Comparison of ENCODE assay signal across 21 mouse cellular contexts in genomic region chr17:90624591-90625266, GRCm38 (mm10).
A peak's percentile ranks its signal among the peaks of the same experiment; 100 is the strongest.
DNase-seq lines count a peak whose midpoint lies in the region; ATAC-seq lines count a peak whose summit lies in the region.
"Had no signal": no experiment of that assay in that cellular context is flagged by ENCODE, and none has a peak within 500 bp of the region (broad histone marks: within the 10 kb centered on the region; RNA-seq: fewer than 3 reads in every experiment).

No protein-coding gene starts in this region.

- no peak overlapping the region for H3K27ac ChIP-seq in forebrain, embryonic 11.5 days (ENCODE audit: low read depth, low read length)
- H3K27ac ChIP-seq in forebrain, embryonic 10.5 days = no peak overlapping the region
- no peak overlapping the region for H3K27ac ChIP-seq in midbrain, embryonic 13.5 days
- no peak overlapping the region for H3K27ac ChIP-seq in midbrain, embryonic 16.5 days (ENCODE audit: low read length)
- H3K27ac ChIP-seq in hindbrain, embryonic 14.5 days = no peak overlapping the region
- H3K27ac ChIP-seq: embryonic facial prominence, embryonic 12.5 days; heart, adult 2 months; heart, embryonic 15.5 days; liver, embryonic 14.5 days; lung, embryonic 15.5 days had no signal

- H3K4me3 ChIP-seq in forebrain, embryonic 11.5 days (ENCODE audit: low read depth, low read length) = no peak overlapping the region
- H3K4me3 ChIP-seq in forebrain, embryonic 10.5 days = no peak overlapping the region
- no peak overlapping the region for H3K4me3 ChIP-seq in midbrain, embryonic 13.5 days (replicated peaks)
- no peak overlapping the region for H3K4me3 ChIP-seq in midbrain, embryonic 16.5 days (ENCODE audit: low read depth, low read length)
- no peak overlapping the region for H3K4me3 ChIP-seq in hindbrain, embryonic 14.5 days (replicated peaks; ENCODE audit: low read length)
- H3K4me3 ChIP-seq: embryonic facial prominence, embryonic 12.5 days; erythroblast, embryonic 14.5 days; heart, adult 2 months; heart, embryonic 15.5 days; lung, embryonic 15.5 days had no signal

- no peak for DNase-seq in forebrain, embryonic 11.5 days (ENCODE audit: low spot score)
- no peak for DNase-seq in forebrain, embryonic 10.5 days (ENCODE audit: extremely low spot score, low spot score)
- no peak for DNase-seq in hindbrain, embryonic 14.5 days (ENCODE audit: low spot score)
- DNase-seq in urinary bladder, adult 18-20 months (ENCODE audit: low spot score in 2 of 2) = no peak
- DNase-seq: cerebellum, adult 9-11 months; gastrocnemius, postnatal 25 days; heart, adult 2 months; lung, postnatal 4 days; right cerebral cortex, postnatal 14 days; spleen, adult 18-20 months; thymus, postnatal 4 days had no signal

- H3K4me1 ChIP-seq in forebrain, embryonic 11.5 days (replicated peaks; ENCODE audit: control insufficient read depth, insufficient read depth, low read length) = no peaks in the 10 kb centered on the region
- H3K4me1 ChIP-seq in forebrain, embryonic 10.5 days = peaks cover 8% of the 10 kb centered on the region; the same call in 1 of the 2 replicates
- H3K4me1 ChIP-seq in midbrain, embryonic 13.5 days (replicated peaks) = no peaks in the 10 kb centered on the region
- no peaks in the 10 kb centered on the region for H3K4me1 ChIP-seq in midbrain, embryonic 16.5 days (ENCODE audit: control insufficient read depth, insufficient read depth, low read length)
- H3K4me1 ChIP-seq in hindbrain, embryonic 14.5 days (replicated peaks; ENCODE audit: control insufficient read depth, insufficient read depth, low read length) = 0 out of 2 replicates have a peak, but pooled peaks cover 3% of the 10 kb centered on the region
- H3K4me1 ChIP-seq: embryonic facial prominence, embryonic 12.5 days; heart, embryonic 15.5 days; lung, embryonic 15.5 days had no signal

- H3K27me3 ChIP-seq in forebrain, embryonic 11.5 days (ENCODE audit: control insufficient read depth, insufficient read depth, low read length) = no peaks in the 10 kb centered on the region
- H3K27me3 ChIP-seq in forebrain, embryonic 10.5 days (ENCODE audit: poor library complexity, severe bottlenecking) = no peaks in the 10 kb centered on the region
- no peaks in the 10 kb centered on the region for H3K27me3 ChIP-seq in midbrain, embryonic 13.5 days
- H3K27me3 ChIP-seq in midbrain, embryonic 16.5 days (ENCODE audit: control insufficient read depth, insufficient read depth, low read depth, low read length) = no peaks in the 10 kb centered on the region
- no peaks in the 10 kb centered on the region for H3K27me3 ChIP-seq in hindbrain, embryonic 14.5 days (ENCODE audit: control insufficient read depth, insufficient read depth, low read length)
- H3K27me3 ChIP-seq: CH12.LX; embryonic facial prominence, embryonic 12.5 days; heart, embryonic 15.5 days; lung, embryonic 15.5 days had no signal

- no peak overlapping the region for H3K4me2 ChIP-seq in forebrain, embryonic 11.5 days (ENCODE audit: low read depth, low read length, severe bottlenecking)
- no peak overlapping the region for H3K4me2 ChIP-seq in midbrain, embryonic 13.5 days (replicated peaks)
- no peak overlapping the region for H3K4me2 ChIP-seq in midbrain, embryonic 16.5 days (ENCODE audit: low read length)
- no peak overlapping the region for H3K4me2 ChIP-seq in hindbrain, embryonic 14.5 days (replicated peaks)
- H3K4me2 ChIP-seq: embryonic facial prominence, embryonic 12.5 days; heart, embryonic 15.5 days; lung, embryonic 15.5 days had no signal

- H3K9ac ChIP-seq in forebrain, embryonic 11.5 days (ENCODE audit: low read length) = no peak overlapping the region
- H3K9ac ChIP-seq in midbrain, embryonic 13.5 days (replicated peaks) = no peak overlapping the region
- H3K9ac ChIP-seq in midbrain, embryonic 16.5 days (ENCODE audit: low read depth, low read length) = no peak overlapping the region
- H3K9ac ChIP-seq in hindbrain, embryonic 14.5 days = no peak overlapping the region
- H3K9ac ChIP-seq: embryonic facial prominence, embryonic 12.5 days; heart, embryonic 15.5 days; liver, embryonic 14.5 days; lung, embryonic 15.5 days had no signal

- H3K36me3 ChIP-seq in forebrain, embryonic 11.5 days (ENCODE audit: control insufficient read depth, insufficient read depth, low read length) = no peaks in the 10 kb centered on the region
- H3K36me3 ChIP-seq in forebrain, embryonic 10.5 days (replicated peaks) = no peaks in the 10 kb centered on the region
- H3K36me3 ChIP-seq in midbrain, embryonic 13.5 days = no peaks in the 10 kb centered on the region
- peaks cover 2% of the 10 kb centered on the region; the same call in 1 of the 2 replicates for H3K36me3 ChIP-seq in midbrain, embryonic 16.5 days (ENCODE audit: control insufficient read depth, insufficient read depth, low read length)
- H3K36me3 ChIP-seq in hindbrain, embryonic 14.5 days (replicated peaks; ENCODE audit: control insufficient read depth, insufficient read depth) = no peaks in the 10 kb centered on the region
- H3K36me3 ChIP-seq: embryonic facial prominence, embryonic 12.5 days; heart, embryonic 15.5 days; lung, embryonic 15.5 days had no signal

- 22% methylated on average over 1 of the region's 1 CpGs for WGBS in forebrain, embryonic 11.5 days
- WGBS in forebrain, embryonic 10.5 days = 39% methylated on average over 1 of the region's 1 CpGs
- WGBS in midbrain, embryonic 13.5 days = 5% methylated on average over 1 of the region's 1 CpGs
- 5% methylated on average over 1 of the region's 1 CpGs for whole genome bisulfite sequencing in midbrain, embryonic 16.5 days
- 22% methylated on average over 1 of the region's 1 CpGs for WGBS in hindbrain, embryonic 14.5 days

- ATAC-seq in forebrain, embryonic 11.5 days (replicated peaks; ENCODE audit: low FRiP score) = peak; percentile 70
- peak; percentile 75 for ATAC-seq in midbrain, embryonic 13.5 days
- no peak for ATAC-seq in midbrain, embryonic 16.5 days
- peak; percentile 19; the same call in 1 of the 2 replicates for ATAC-seq in hindbrain, embryonic 14.5 days (ENCODE audit: low FRiP score)
- ATAC-seq in cerebellum, adult (ENCODE audit: insufficient number of reproducible peaks, low FRiP score, low TSS enrichment) = no peak
- ATAC-seq: intestine, postnatal 0 days had no signal

- no peaks in the 10 kb centered on the region for H3K9me3 ChIP-seq in forebrain, embryonic 11.5 days (ENCODE audit: control insufficient read depth, low read length)
- no peaks in the 10 kb centered on the region for H3K9me3 ChIP-seq in forebrain, embryonic 10.5 days
- no peaks in the 10 kb centered on the region for H3K9me3 ChIP-seq in midbrain, embryonic 13.5 days
- no peaks in the 10 kb centered on the region for H3K9me3 ChIP-seq in midbrain, embryonic 16.5 days (replicated peaks; ENCODE audit: control insufficient read depth, low read length, poor library complexity, severe bottlenecking)
- H3K9me3 ChIP-seq in hindbrain, embryonic 14.5 days (ENCODE audit: control insufficient read depth, low read length) = no peaks in the 10 kb centered on the region
- H3K9me3 ChIP-seq: embryonic facial prominence, embryonic 12.5 days; heart, embryonic 15.5 days; lung, embryonic 15.5 days had no signal

Comparison
In these comparisons a context has a peak if more than half of its experiments do, and no peak if none do; other contexts are left out.
1. ATAC-seq: peak in forebrain, embryonic 11.5 days (single experiment), midbrain, embryonic 13.5 days (single experiment) and hindbrain, embryonic 14.5 days (single experiment); none in midbrain, embryonic 16.5 days (single experiment) and cerebellum, adult (single experiment).